Mouse (Mus musculus): Measurements from ENCODE around the gene Krt27.

- TF ChIP-seq TAL1 (IDR thresholded peaks at IDR 0.05; ENCODE audit: low read length) (no peak), GATA1 (IDR thresholded peaks at IDR 0.05; ENCODE audit: low read length) (no peak)
Observed at GRCm38 (mm10) chr11:99369229-99369628, 18.3 kb upstream of the Krt27 start.
